Mouse (Mus musculus) urinary bladder, postnatal 14 days (tissue): ENCODE measurements around the gene Nsd2.
"Not testable (repeated sequence)": the region's sequence is repeated elsewhere in the genome, so short reads cannot be mapped to it uniquely, and the experiment has no call there.

ENCODE experiments used
- DNase-seq: peaks from one replicate; pipeline ENCODE4 v3.0.0; 2021; ENCODE audit warnings: low spot score

Gene Nsd2

GRCm38 (mm10) chr5:33932413-33932812, 111.9 kb downstream of the Nsd2 start:
- no peak for DNase-seq

- no peak for DNase-seq
Measured at GRCm38 (mm10) chr5:33934081-33934480, 113.6 kb downstream of the Nsd2 start.

GRCm38 (mm10) chr5:33934877-33935276, 114.4 kb downstream of the Nsd2 start:
- no peak for DNase-seq

- DNase-seq, result no peak
Measured at GRCm38 (mm10) chr5:33935700-33936111, 115.2 kb downstream of the Nsd2 start.

- DNase-seq, result peak; percentile 99
Measured at GRCm38 (mm10) chr5:33936120-33936707, 115.7 kb downstream of the Nsd2 start, which contains the start of gene Nelfa. Gene Nelfa, minus strand, starts transcription at chr5:33936413.

GRCm38 (mm10) chr5:33937230-33937629, 116.7 kb downstream of the Nsd2 start:
- DNase-seq, result no peak

GRCm38 (mm10) chr5:33938448-33938847, 117.9 kb downstream of the Nsd2 start:
- DNase-seq, result no peak

- DNase-seq, result not testable (repeated sequence)
Measured at GRCm38 (mm10) chr5:33947035-33947434, 126.5 kb downstream of the Nsd2 start.
